Mouse (Mus musculus) brain, embryonic 14.5 days (tissue): Measurements from ENCODE around the gene Snrpd3.

ENCODE experiments used
- CTCF ChIP-seq: fragments of 200-500 bp; IDR thresholded peaks from 2 replicates; pipeline ENCODE4 v1.5.1; 2012; ENCODE audit warnings: inconsistent platforms, mild to moderate bottlenecking, moderate library complexity, borderline replicate concordance; ENCODE audit not compliant: insufficient read depth, insufficient read length; ENCODE audit errors: extremely low read depth
- POLR2A ChIP-seq: fragments of 200-500 bp; IDR thresholded peaks from 2 replicates; pipeline ENCODE4 v1.6.1; 2012; ENCODE audit warnings: mild to moderate bottlenecking, inconsistent platforms, borderline replicate concordance; ENCODE audit not compliant: poor library complexity, insufficient read depth, insufficient read length, severe bottlenecking; ENCODE audit errors: extremely low read depth

GRCm38 (mm10) chr10:75573181-75573580 is 55.8 kb downstream of the Snrpd3 start:
- TF ChIP-seq CTCF (no peak), POLR2A (no peak)
